Mouse (Mus musculus): ENCODE measurements at regions not wholly inside any gene's neighbourhood (a gene's known extent, or its start where the extent isn't known, plus 50 kb on each side); places are given as distances from the start of the nearest gene placed in this dataset.
A peak's percentile ranks its signal among the peaks of the same experiment; 100 is the strongest.

GRCm38 (mm10) chr11:7508861-7509260 is 295.1 kb upstream of the Igfbp3 start:
- no peaks in the 10 kb centered on the region for H3K9me3 ChIP-seq
- H3K27ac ChIP-seq (replicated peaks): no peak overlapping the region
- H3K9ac ChIP-seq: no peak overlapping the region
- H3K27me3 ChIP-seq (replicated peaks): no peaks in the 10 kb centered on the region
- no peak for ATAC-seq (ENCODE audit: extremely low read depth, insufficient number of reproducible peaks, low FRiP score, low TSS enrichment)
- no peak overlapping the region for H3K4me2 ChIP-seq
- 77% methylated on average over 5 of the region's 5 CpGs for WGBS
- H3K4me1 ChIP-seq: no peaks in the 10 kb centered on the region; the same call in 1 of the 2 replicates
- no peak overlapping the region for H3K4me3 ChIP-seq
- H3K36me3 ChIP-seq: no peaks in the 10 kb centered on the region

- Histone ChIP-seq H3K27ac (replicated peaks) (no peak overlapping the region), H3K36me3 (no peaks in the 10 kb centered on the region), H3K27me3 (replicated peaks) (no peaks in the 10 kb centered on the region), H3K4me1 (no peaks in the 10 kb centered on the region; the same call in 1 of the 2 replicates), H3K9me3 (no peaks in the 10 kb centered on the region), H3K9ac (no peak overlapping the region), H3K4me3 (no peak overlapping the region), H3K4me2 (no peak overlapping the region)
- WGBS: 50% methylated on average over 7 of the region's 7 CpGs
- ATAC-seq (ENCODE audit: extremely low read depth, insufficient number of reproducible peaks, low FRiP score, low TSS enrichment): no peak
Observed at GRCm38 (mm10) chr11:7506421-7506945, 292.8 kb upstream of the Igfbp3 start.

- no peak overlapping the region for H3K4me3 ChIP-seq
- ATAC-seq (ENCODE audit: extremely low read depth, insufficient number of reproducible peaks, low FRiP score, low TSS enrichment): no peak
- H3K36me3 ChIP-seq: no peaks in the 10 kb centered on the region
- no peak overlapping the region for H3K27ac ChIP-seq (replicated peaks)
- no peaks in the 10 kb centered on the region; the same call in 1 of the 2 replicates for H3K4me1 ChIP-seq
- no peak overlapping the region for H3K9ac ChIP-seq
- WGBS: 66% methylated on average over 10 of the region's 10 CpGs
- H3K9me3 ChIP-seq: no peaks in the 10 kb centered on the region
- H3K4me2 ChIP-seq: no peak overlapping the region
- no peaks in the 10 kb centered on the region for H3K27me3 ChIP-seq (replicated peaks)
Observed at GRCm38 (mm10) chr11:7504651-7505321, 291.1 kb upstream of the Igfbp3 start.

GRCm38 (mm10) chr11:7502679-7503078 is 289.0 kb upstream of the Igfbp3 start:
- Histone ChIP-seq H3K4me1 (no peaks in the 10 kb centered on the region; the same call in 1 of the 2 replicates), H3K27ac (replicated peaks) (no peak overlapping the region), H3K4me2 (no peak overlapping the region), H3K9me3 (no peaks in the 10 kb centered on the region), H3K36me3 (no peaks in the 10 kb centered on the region), H3K9ac (no peak overlapping the region), H3K4me3 (no peak overlapping the region), H3K27me3 (replicated peaks) (no peaks in the 10 kb centered on the region)
- ATAC-seq (ENCODE audit: extremely low read depth, insufficient number of reproducible peaks, low FRiP score, low TSS enrichment): no peak
- 67% methylated on average over 2 of the region's 2 CpGs for WGBS

GRCm38 (mm10) chr11:7502045-7502444 is 288.3 kb upstream of the Igfbp3 start:
- no peak for ATAC-seq (ENCODE audit: extremely low read depth, insufficient number of reproducible peaks, low FRiP score, low TSS enrichment)
- Histone ChIP-seq H3K9me3 (no peaks in the 10 kb centered on the region), H3K4me3 (no peak overlapping the region), H3K27me3 (replicated peaks) (no peaks in the 10 kb centered on the region), H3K4me1 (no peaks in the 10 kb centered on the region; the same call in 1 of the 2 replicates), H3K9ac (no peak overlapping the region), H3K27ac (replicated peaks) (no peak overlapping the region), H3K4me2 (no peak overlapping the region), H3K36me3 (no peaks in the 10 kb centered on the region)
- 72% methylated on average over 2 of the region's 2 CpGs for WGBS

- no peak overlapping the region for H3K9ac ChIP-seq
- 59% methylated on average over 6 of the region's 6 CpGs for WGBS
- no peak overlapping the region for H3K4me3 ChIP-seq
- H3K27me3 ChIP-seq (replicated peaks): no peaks in the 10 kb centered on the region
- no peak for ATAC-seq (ENCODE audit: extremely low read depth, insufficient number of reproducible peaks, low FRiP score, low TSS enrichment)
- no peaks in the 10 kb centered on the region for H3K9me3 ChIP-seq
- no peaks in the 10 kb centered on the region for H3K36me3 ChIP-seq
- no peaks in the 10 kb centered on the region for H3K4me1 ChIP-seq
- H3K4me2 ChIP-seq: no peak overlapping the region
- no peak overlapping the region for H3K27ac ChIP-seq (replicated peaks)
Observed at GRCm38 (mm10) chr11:7497803-7498202, 284.1 kb upstream of the Igfbp3 start.

- no peak; the same call in 1 of the 2 replicates for ATAC-seq (ENCODE audit: extremely low read depth, insufficient number of reproducible peaks, low FRiP score, low TSS enrichment)
- Histone ChIP-seq H3K4me3 (no peak overlapping the region), H3K4me2 (no peak overlapping the region), H3K36me3 (no peaks in the 10 kb centered on the region), H3K9me3 (no peaks in the 10 kb centered on the region), H3K27ac (replicated peaks) (peak overlapping the region; percentile 58), H3K9ac (no peak overlapping the region), H3K4me1 (peaks cover 12% of the 10 kb centered on the region), H3K27me3 (replicated peaks) (no peaks in the 10 kb centered on the region)
- 38% methylated on average over 7 of the region's 7 CpGs for WGBS
Observed at GRCm38 (mm10) chr11:7473832-7474545, 260.3 kb upstream of the Igfbp3 start.

GRCm38 (mm10) chr11:7465522-7465921 is 251.8 kb upstream of the Igfbp3 start:
- peaks cover 15% of the 10 kb centered on the region for H3K4me1 ChIP-seq
- no peak for ATAC-seq (ENCODE audit: extremely low read depth, insufficient number of reproducible peaks, low FRiP score, low TSS enrichment)
- H3K9ac ChIP-seq: no peak overlapping the region
- no peak overlapping the region for H3K27ac ChIP-seq (replicated peaks)
- no peak overlapping the region for H3K4me3 ChIP-seq
- no peaks in the 10 kb centered on the region for H3K36me3 ChIP-seq
- 0 out of 2 replicates have a peak, but pooled peaks cover 7% of the 10 kb centered on the region for H3K27me3 ChIP-seq (replicated peaks)
- H3K4me2 ChIP-seq: no peak overlapping the region
- H3K9me3 ChIP-seq: no peaks in the 10 kb centered on the region
- 68% methylated on average over 1 of the region's 1 CpGs for WGBS

GRCm38 (mm10) chr11:7461956-7462771 is 248.4 kb upstream of the Igfbp3 start:
- Histone ChIP-seq H3K4me1 (peaks cover 15% of the 10 kb centered on the region), H3K27ac (replicated peaks) (no peak overlapping the region), H3K9me3 (no peaks in the 10 kb centered on the region), H3K4me2 (no peak overlapping the region), H3K36me3 (no peaks in the 10 kb centered on the region), H3K4me3 (no peak overlapping the region), H3K9ac (no peak overlapping the region), H3K27me3 (replicated peaks) (no peaks in the 10 kb centered on the region)
- no peak for ATAC-seq (ENCODE audit: extremely low read depth, insufficient number of reproducible peaks, low FRiP score, low TSS enrichment)
- 50% methylated on average over 6 of the region's 6 CpGs for WGBS

- Histone ChIP-seq H3K4me1 (no peaks in the 10 kb centered on the region), H3K27me3 (replicated peaks) (no peaks in the 10 kb centered on the region), H3K9me3 (no peaks in the 10 kb centered on the region), H3K27ac (replicated peaks) (no peak overlapping the region), H3K4me2 (no peak overlapping the region), H3K36me3 (no peaks in the 10 kb centered on the region), H3K4me3 (no peak overlapping the region), H3K9ac (no peak overlapping the region)
- ATAC-seq (ENCODE audit: extremely low read depth, insufficient number of reproducible peaks, low FRiP score, low TSS enrichment): no peak
- WGBS: 63% methylated on average over 4 of the region's 4 CpGs
Observed at GRCm38 (mm10) chr11:7451756-7452155, 238.0 kb upstream of the Igfbp3 start.

GRCm38 (mm10) chr11:7444494-7444893 is 230.8 kb upstream of the Igfbp3 start:
- Histone ChIP-seq H3K27me3 (replicated peaks) (no peaks in the 10 kb centered on the region), H3K27ac (replicated peaks) (no peak overlapping the region), H3K4me1 (no peaks in the 10 kb centered on the region), H3K4me3 (no peak overlapping the region), H3K36me3 (no peaks in the 10 kb centered on the region), H3K9me3 (0 out of 2 replicates have a peak, but pooled peaks cover 2% of the 10 kb centered on the region), H3K9ac (no peak overlapping the region), H3K4me2 (no peak overlapping the region)
- no peak for ATAC-seq (ENCODE audit: extremely low read depth, insufficient number of reproducible peaks, low FRiP score, low TSS enrichment)
- WGBS: 89% methylated on average over 8 of the region's 8 CpGs

Measured in heart, embryonic 13.5 days (tissue).